Comparison of ENCODE assay signal across 21 mouse cellular contexts in genomic region chr14:47885326-47885725, GRCm38 (mm10).
A peak's percentile ranks its signal among the peaks of the same experiment; 100 is the strongest.
DNase-seq lines count a peak whose midpoint lies in the region; ATAC-seq and TF ChIP-seq lines count a peak whose summit lies in the region.
"Had no signal": no experiment of that assay in that cellular context is flagged by ENCODE, and none has a peak within 500 bp of the region (broad histone marks: within the 10 kb centered on the region; RNA-seq: fewer than 3 reads in every experiment).

No protein-coding gene starts in this region.

- H3K9ac ChIP-seq in forebrain, embryonic 15.5 days (replicated peaks), result no peak overlapping the region
- H3K9ac ChIP-seq in hindbrain, embryonic 16.5 days (ENCODE audit: low read depth, low read length), result no peak overlapping the region
- H3K9ac ChIP-seq in midbrain, postnatal 0 days (replicated peaks; ENCODE audit: low read length, poor library complexity, severe bottlenecking), result no peak overlapping the region
- H3K9ac ChIP-seq in midbrain, embryonic 11.5 days (ENCODE audit: low read length), result no peak overlapping the region
- H3K9ac ChIP-seq in forebrain, postnatal 0 days, result no peak overlapping the region
- H3K9ac ChIP-seq: embryonic facial prominence, embryonic 13.5 days; heart, embryonic 13.5 days; intestine, embryonic 15.5 days had no signal

- H3K4me3 ChIP-seq in forebrain, embryonic 15.5 days, result no peak overlapping the region
- no peak overlapping the region for H3K4me3 ChIP-seq in forebrain, embryonic 10.5 days
- no peak overlapping the region for H3K4me3 ChIP-seq in hindbrain, embryonic 16.5 days (ENCODE audit: low read length)
- no peak overlapping the region for H3K4me3 ChIP-seq in hindbrain, embryonic 10.5 days
- no peak overlapping the region for H3K4me3 ChIP-seq in midbrain, postnatal 0 days (ENCODE audit: low read depth, low read length)
- H3K4me3 ChIP-seq in midbrain, embryonic 11.5 days (ENCODE audit: low read depth, low read length), result no peak overlapping the region
- H3K4me3 ChIP-seq in forebrain, postnatal 0 days (ENCODE audit: low read depth, low read length), result no peak overlapping the region
- H3K4me3 ChIP-seq: embryonic facial prominence, embryonic 13.5 days; gastrocnemius, adult 2 months; heart, embryonic 13.5 days; intestine, embryonic 15.5 days had no signal

- H3K4me1 ChIP-seq in forebrain, embryonic 15.5 days, result peaks cover 2% of the 10 kb centered on the region; the same call in 1 of the 2 replicates
- H3K4me1 ChIP-seq in forebrain, embryonic 10.5 days, result peaks cover 18% of the 10 kb centered on the region
- no peaks in the 10 kb centered on the region; the same call in 1 of the 2 replicates for H3K4me1 ChIP-seq in hindbrain, embryonic 16.5 days (ENCODE audit: control insufficient read depth, insufficient read depth, low read depth, low read length)
- peaks cover 10% of the 10 kb centered on the region; the same call in 1 of the 2 replicates for H3K4me1 ChIP-seq in hindbrain, embryonic 10.5 days (replicated peaks)
- H3K4me1 ChIP-seq in midbrain, postnatal 0 days (ENCODE audit: insufficient read depth, low read length), result no peaks in the 10 kb centered on the region
- H3K4me1 ChIP-seq in midbrain, embryonic 11.5 days (ENCODE audit: control insufficient read depth, insufficient read depth, low read length), result no peaks in the 10 kb centered on the region
- no peaks in the 10 kb centered on the region for H3K4me1 ChIP-seq in forebrain, postnatal 0 days (ENCODE audit: insufficient read depth)
- H3K4me1 ChIP-seq: embryonic facial prominence, embryonic 13.5 days; intestine, embryonic 15.5 days had no signal

- no peaks in the 10 kb centered on the region for H3K9me3 ChIP-seq in forebrain, embryonic 15.5 days
- H3K9me3 ChIP-seq in forebrain, embryonic 10.5 days, result no peaks in the 10 kb centered on the region
- no peaks in the 10 kb centered on the region; the same call in 1 of the 2 replicates for H3K9me3 ChIP-seq in hindbrain, embryonic 16.5 days (ENCODE audit: control insufficient read depth, low read length)
- H3K9me3 ChIP-seq in hindbrain, embryonic 10.5 days, result no peaks in the 10 kb centered on the region
- H3K9me3 ChIP-seq in midbrain, postnatal 0 days (ENCODE audit: low read length), result no peaks in the 10 kb centered on the region
- no peaks in the 10 kb centered on the region for H3K9me3 ChIP-seq in midbrain, embryonic 11.5 days (ENCODE audit: control insufficient read depth, low read length)
- no peaks in the 10 kb centered on the region for H3K9me3 ChIP-seq in forebrain, postnatal 0 days (ENCODE audit: low read length)
- H3K9me3 ChIP-seq: embryonic facial prominence, embryonic 13.5 days; heart, embryonic 13.5 days; intestine, embryonic 15.5 days had no signal

- no peak for TF ChIP-seq CTCF in midbrain, postnatal 0 days (IDR thresholded peaks at IDR 0.05)
- no peak for TF ChIP-seq CTCF in forebrain, postnatal 0 days (IDR thresholded peaks at IDR 0.05; ENCODE audit: low read depth)

- H3K27me3 ChIP-seq in forebrain, embryonic 15.5 days, result no peaks in the 10 kb centered on the region
- no peaks in the 10 kb centered on the region for H3K27me3 ChIP-seq in forebrain, embryonic 10.5 days (ENCODE audit: poor library complexity, severe bottlenecking)
- H3K27me3 ChIP-seq in hindbrain, embryonic 16.5 days (replicated peaks; ENCODE audit: control insufficient read depth, insufficient read depth, low read length), result no peaks in the 10 kb centered on the region; the same call in 1 of the 2 replicates
- no peaks in the 10 kb centered on the region for H3K27me3 ChIP-seq in hindbrain, embryonic 10.5 days (ENCODE audit: insufficient read depth, poor library complexity, severe bottlenecking)
- no peaks in the 10 kb centered on the region for H3K27me3 ChIP-seq in midbrain, postnatal 0 days (ENCODE audit: insufficient read depth, low read length)
- H3K27me3 ChIP-seq in midbrain, embryonic 11.5 days (ENCODE audit: control insufficient read depth, insufficient read depth, low read length), result no peaks in the 10 kb centered on the region
- no peaks in the 10 kb centered on the region for H3K27me3 ChIP-seq in forebrain, postnatal 0 days (ENCODE audit: insufficient read depth, low read length)
- H3K27me3 ChIP-seq: CH12.LX; embryonic facial prominence, embryonic 13.5 days; Patski had no signal

- WGBS in forebrain, embryonic 15.5 days, result 46% methylated on average over 3 of the region's 3 CpGs
- WGBS in forebrain, embryonic 10.5 days, result 88% methylated on average over 3 of the region's 3 CpGs
- WGBS in hindbrain, embryonic 16.5 days, result 75% methylated on average over 3 of the region's 3 CpGs
- WGBS in hindbrain, embryonic 10.5 days, result 87% methylated on average over 3 of the region's 3 CpGs
- 72% methylated on average over 3 of the region's 3 CpGs for WGBS in midbrain, postnatal 0 days
- WGBS in midbrain, embryonic 11.5 days, result 82% methylated on average over 3 of the region's 3 CpGs
- WGBS in forebrain, postnatal 0 days, result 38% methylated on average over 3 of the region's 3 CpGs

- ATAC-seq in forebrain, embryonic 15.5 days (replicated peaks), result peak; percentile 64; the same call in 1 of the 2 replicates
- ATAC-seq in hindbrain, embryonic 16.5 days, result peak; percentile 61; the same call in 1 of the 2 replicates
- no peak for ATAC-seq in midbrain, postnatal 0 days (ENCODE audit: low FRiP score)
- no peak for ATAC-seq in midbrain, embryonic 11.5 days (ENCODE audit: low FRiP score)
- ATAC-seq in forebrain, postnatal 0 days, result peak; percentile 58
- ATAC-seq: activated CD4-positive, CD25-positive, alpha-beta regulatory T cell, adult 4 months; intestine, embryonic 15.5 days; Patski had no signal

- no peak for DNase-seq in forebrain, embryonic 10.5 days (ENCODE audit: extremely low spot score, low spot score)
- DNase-seq in hindbrain, embryonic 10.5 days (ENCODE audit: low spot score), result no peak
- peak; percentile 60 for DNase-seq in midbrain, postnatal 0 days (ENCODE audit: low spot score)
- DNase-seq in midbrain, embryonic 11.5 days (ENCODE audit: low spot score, missing footprints), result no peak
- DNase-seq in forebrain, postnatal 0 days, result peak; percentile 25
- DNase-seq: adrenal gland, postnatal 14 days; cerebellum, adult 18-20 months; cerebellum, adult 9-11 months; cerebellum, postnatal 36 days; gastrocnemius, adult 2 months; gastrocnemius, postnatal 25 days; heart, postnatal 36 days; kidney, adult 2 months had no signal

- no peak overlapping the region for H3K4me2 ChIP-seq in forebrain, embryonic 15.5 days (replicated peaks)
- H3K4me2 ChIP-seq in hindbrain, embryonic 16.5 days (ENCODE audit: low read length), result no peak overlapping the region
- no peak overlapping the region for H3K4me2 ChIP-seq in midbrain, postnatal 0 days (ENCODE audit: low read depth, low read length, poor library complexity, severe bottlenecking)
- no peak overlapping the region for H3K4me2 ChIP-seq in midbrain, embryonic 11.5 days
- H3K4me2 ChIP-seq in forebrain, postnatal 0 days (ENCODE audit: low read depth), result no peak overlapping the region
- H3K4me2 ChIP-seq: embryonic facial prominence, embryonic 13.5 days; heart, embryonic 13.5 days; intestine, embryonic 15.5 days had no signal

- no peak overlapping the region for H3K27ac ChIP-seq in forebrain, embryonic 15.5 days (replicated peaks)
- H3K27ac ChIP-seq in forebrain, embryonic 10.5 days, result no peak overlapping the region
- H3K27ac ChIP-seq in hindbrain, embryonic 16.5 days (ENCODE audit: low read depth, low read length), result no peak overlapping the region
- H3K27ac ChIP-seq in hindbrain, embryonic 10.5 days, result no peak overlapping the region
- no peak overlapping the region for H3K27ac ChIP-seq in midbrain, postnatal 0 days (ENCODE audit: low read depth, low read length)
- no peak overlapping the region for H3K27ac ChIP-seq in midbrain, embryonic 11.5 days (ENCODE audit: low read depth, low read length)
- no peak overlapping the region for H3K27ac ChIP-seq in forebrain, postnatal 0 days (ENCODE audit: low read depth, low read length)
- H3K27ac ChIP-seq: embryonic facial prominence, embryonic 13.5 days; gastrocnemius, adult 2 months; heart, embryonic 13.5 days; intestine, embryonic 15.5 days had no signal

- no peaks in the 10 kb centered on the region for H3K36me3 ChIP-seq in forebrain, embryonic 15.5 days
- H3K36me3 ChIP-seq in forebrain, embryonic 10.5 days (replicated peaks), result no peaks in the 10 kb centered on the region
- no peaks in the 10 kb centered on the region for H3K36me3 ChIP-seq in hindbrain, embryonic 16.5 days (ENCODE audit: control insufficient read depth, insufficient read depth, low read length)
- H3K36me3 ChIP-seq in hindbrain, embryonic 10.5 days, result no peaks in the 10 kb centered on the region
- H3K36me3 ChIP-seq in midbrain, postnatal 0 days (ENCODE audit: insufficient read depth, low read length), result no peaks in the 10 kb centered on the region
- no peaks in the 10 kb centered on the region for H3K36me3 ChIP-seq in midbrain, embryonic 11.5 days (ENCODE audit: control insufficient read depth, insufficient read depth, low read length)
- no peaks in the 10 kb centered on the region for H3K36me3 ChIP-seq in forebrain, postnatal 0 days (ENCODE audit: insufficient read depth)
- H3K36me3 ChIP-seq: embryonic facial prominence, embryonic 13.5 days; heart, embryonic 13.5 days; intestine, embryonic 15.5 days had no signal

Comparison
In these comparisons a context has a peak if more than half of its experiments do, and no peak if none do; other contexts are left out.
1. DNase-seq: peak in midbrain, postnatal 0 days (single experiment) and forebrain, postnatal 0 days (single experiment); none in forebrain, embryonic 10.5 days (single experiment), hindbrain, embryonic 10.5 days (single experiment) and midbrain, embryonic 11.5 days (single experiment).
2. ATAC-seq: peak in forebrain, embryonic 15.5 days (single experiment), hindbrain, embryonic 16.5 days (single experiment) and forebrain, postnatal 0 days (single experiment); none in midbrain, postnatal 0 days (single experiment) and midbrain, embryonic 11.5 days (single experiment).